Mouse (Mus musculus): ENCODE results near the gene Cnn2. TPM values are rescaled to one million over a fixed set of nuclear protein-coding genes. Genes with fewer than 3 reads are reported as not detected.
"Not testable (repeated sequence)": the region's sequence is repeated elsewhere in the genome, so short reads cannot be mapped to it uniquely, and the experiment has no call there.

The Cnn2 gene
- polyA plus RNA-seq, 1 experiment, result 109 TPM

DNA sequence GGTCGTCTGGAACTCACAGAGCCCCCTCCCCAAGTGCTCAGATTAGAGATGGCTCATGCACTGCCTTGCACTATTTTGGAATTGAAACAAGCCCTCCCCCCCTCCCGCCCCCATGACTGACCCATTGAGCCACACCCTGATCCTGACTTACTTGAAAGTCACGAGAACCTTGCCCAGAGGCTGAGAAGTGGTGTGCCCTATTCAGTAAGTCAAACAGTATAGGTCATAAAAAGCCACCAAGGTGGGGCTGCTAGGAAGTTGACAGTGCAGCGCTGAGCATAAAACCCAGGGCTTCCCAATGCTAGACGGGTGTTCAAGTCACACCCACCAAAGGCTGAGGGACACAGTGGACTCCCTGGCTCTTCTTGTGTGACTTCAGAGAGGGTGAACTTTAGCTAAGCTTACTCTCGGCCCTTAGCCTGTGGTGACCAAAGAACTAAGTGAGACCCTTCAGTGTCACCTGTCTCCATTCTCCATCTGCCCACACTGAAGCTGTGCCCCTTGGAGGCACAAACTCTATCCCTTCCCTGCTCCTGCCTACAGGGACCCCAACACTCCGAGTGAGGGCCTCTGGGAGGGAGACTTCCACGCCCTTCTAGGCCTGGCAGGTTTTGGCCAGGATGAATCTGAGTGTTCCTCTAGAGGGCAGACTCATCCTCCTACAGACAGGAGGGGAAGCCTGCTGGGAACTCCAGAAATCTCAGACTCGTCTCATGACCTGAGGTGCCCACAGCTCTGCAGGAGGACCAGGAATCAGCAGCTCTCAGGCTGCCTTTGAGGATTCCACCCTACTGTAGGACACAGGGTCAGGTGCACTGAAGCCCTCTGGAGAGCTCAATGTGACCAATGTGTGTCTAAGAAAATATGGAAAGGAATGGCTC is 45.4 kb downstream of the Cnn2 start:
- Histone ChIP-seq H3K79me2 (ENCODE audit: control insufficient read depth, insufficient read depth) (peaks cover 11% of the 10 kb centered on the region), H3K4me2 (ENCODE audit: low read depth) (peak overlapping the region; percentile 75), H3K27me3 (ENCODE audit: control insufficient read depth, insufficient read depth, insufficient read length) (no peaks in the 10 kb centered on the region), H3K36me3 (ENCODE audit: control insufficient read depth, insufficient read depth) (no peaks in the 10 kb centered on the region), H3K4me3 (no peak overlapping the region), H3ac (ENCODE audit: control insufficient read depth, insufficient read length) (no peak overlapping the region)
- TF ChIP-seq MYOG (IDR thresholded peaks at IDR 0.05; ENCODE audit: control insufficient read depth in 1 of 3, insufficient read depth in 1 of 3, insufficient read length in 2 of 3, low read depth in 2 of 3) (no peak), CEBPB (IDR thresholded peaks at IDR 0.05; ENCODE audit: insufficient read depth, poor library complexity, severe bottlenecking) (no peak), POLR2AphosphoS2 (IDR thresholded peaks at IDR 0.05; ENCODE audit: insufficient read length, low read depth) (peak; percentile 67)

DNA sequence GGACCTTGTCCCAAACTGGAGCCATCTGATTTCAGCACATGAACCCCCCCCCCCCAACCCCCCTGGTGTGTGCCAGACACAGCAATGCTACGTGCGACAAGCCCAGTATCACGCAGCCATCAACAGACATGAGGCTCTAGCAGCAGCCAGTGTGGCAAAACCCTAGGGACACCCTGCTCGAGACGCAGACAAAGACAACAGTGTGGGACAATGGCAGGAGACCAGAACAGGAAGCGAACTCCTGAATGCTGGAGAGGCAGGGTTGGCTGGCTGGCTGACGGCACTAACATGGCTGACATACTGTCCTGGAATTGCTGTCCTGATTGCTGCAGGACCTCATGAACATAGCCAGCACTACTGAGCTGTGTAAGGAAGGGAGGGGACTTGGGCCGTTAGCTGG is 46.8 kb downstream of the Cnn2 start:
- Histone ChIP-seq H3ac (ENCODE audit: control insufficient read depth, insufficient read length) (no peak overlapping the region), H3K4me3 (no peak overlapping the region), H3K4me2 (ENCODE audit: low read depth) (no peak overlapping the region), H3K27me3 (ENCODE audit: control insufficient read depth, insufficient read depth, insufficient read length) (no peaks in the 10 kb centered on the region), H3K36me3 (ENCODE audit: control insufficient read depth, insufficient read depth) (no peaks in the 10 kb centered on the region), H3K79me2 (ENCODE audit: control insufficient read depth, insufficient read depth) (peaks cover 18% of the 10 kb centered on the region)
- TF ChIP-seq SRF (IDR thresholded peaks at IDR 0.05; ENCODE audit: control insufficient read depth, insufficient read length, low read depth), result no peak
- peak; percentile 27 for TF ChIP-seq POLR2A (IDR thresholded peaks at IDR 0.05; ENCODE audit: insufficient read length, low read depth)

DNA sequence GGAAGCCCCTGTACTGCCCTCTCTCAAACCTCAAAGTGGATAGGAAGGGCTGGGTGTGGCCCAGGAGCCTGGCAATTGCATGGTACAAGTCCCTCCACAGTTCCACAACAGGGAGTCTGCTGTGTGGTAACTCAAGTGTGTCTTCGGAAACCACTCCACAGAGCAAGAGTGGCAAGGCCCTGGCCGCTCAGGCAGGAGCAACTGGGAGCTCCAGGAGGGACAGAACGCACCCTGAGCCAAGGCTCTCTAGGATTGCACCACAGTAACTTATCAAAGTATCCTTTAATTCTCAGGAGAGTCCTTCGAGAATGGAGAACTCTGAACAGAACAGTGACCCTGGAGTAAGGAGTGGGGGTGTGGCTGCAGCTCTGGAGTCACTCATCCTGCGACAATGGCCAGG is 47.3 kb downstream of the Cnn2 start:
- no peak overlapping the region for H3K4me3 ChIP-seq
- H3K4me2 ChIP-seq (ENCODE audit: low read depth), result no peak overlapping the region
- peaks cover 18% of the 10 kb centered on the region for H3K79me2 ChIP-seq (ENCODE audit: control insufficient read depth, insufficient read depth)
- no peak overlapping the region for H3ac ChIP-seq (ENCODE audit: control insufficient read depth, insufficient read length)
- TF ChIP-seq REST (IDR thresholded peaks at IDR 0.05; ENCODE audit: insufficient read depth, insufficient read length) (no peak), TCF12 (IDR thresholded peaks at IDR 0.05; ENCODE audit: insufficient read depth, poor library complexity, severe bottlenecking) (no peak), POLR2A (IDR thresholded peaks at IDR 0.05; ENCODE audit: insufficient read length, low read depth) (no peak)
- no peaks in the 10 kb centered on the region for H3K36me3 ChIP-seq (ENCODE audit: control insufficient read depth, insufficient read depth)
- H3K27me3 ChIP-seq (ENCODE audit: control insufficient read depth, insufficient read depth, insufficient read length), result no peaks in the 10 kb centered on the region

DNA sequence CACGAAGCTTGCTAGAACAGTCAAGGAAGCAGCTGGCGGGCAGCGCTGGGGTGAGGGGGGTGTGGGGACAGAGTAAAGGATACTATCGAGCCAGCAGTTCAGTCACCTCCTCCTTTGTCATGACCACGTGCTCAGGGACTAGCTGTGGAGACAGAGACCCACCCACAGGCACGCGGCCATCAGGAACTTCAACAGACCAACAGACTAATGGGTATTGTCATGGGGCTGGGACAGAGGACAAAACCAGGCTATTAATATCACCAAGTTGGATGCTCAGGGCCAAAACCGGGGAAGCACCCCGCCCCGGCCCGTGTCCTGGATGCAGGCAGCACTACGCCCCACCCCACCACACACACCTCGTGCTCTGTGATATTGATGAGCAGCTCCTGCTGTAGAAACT is 48.4 kb downstream of the Cnn2 start:
- Histone ChIP-seq H3K27me3 (ENCODE audit: control insufficient read depth, insufficient read depth, insufficient read length) (no peaks in the 10 kb centered on the region), H3K4me3 (no peak overlapping the region), H3K79me2 (ENCODE audit: control insufficient read depth, insufficient read depth) (peaks cover 18% of the 10 kb centered on the region), H3K4me2 (ENCODE audit: low read depth) (no peak overlapping the region), H3ac (ENCODE audit: control insufficient read depth, insufficient read length) (no peak overlapping the region), H3K36me3 (ENCODE audit: control insufficient read depth, insufficient read depth) (no peaks in the 10 kb centered on the region)
- TF ChIP-seq SRF (IDR thresholded peaks at IDR 0.05; ENCODE audit: control insufficient read depth, insufficient read length, low read depth) (no peak), MYOD1 (IDR thresholded peaks at IDR 0.05; ENCODE audit: control insufficient read depth in 1 of 3, insufficient read length in 2 of 3, low read depth in 2 of 3) (no peak), MYOG (IDR thresholded peaks at IDR 0.05; ENCODE audit: control insufficient read depth in 1 of 3, insufficient read depth in 1 of 3, insufficient read length in 2 of 3, low read depth in 2 of 3) (no peak), MAX (IDR thresholded peaks at IDR 0.05; ENCODE audit: low read depth) (no peak), TCF12 (IDR thresholded peaks at IDR 0.05; ENCODE audit: insufficient read depth, poor library complexity, severe bottlenecking) (no peak), E2F4 (IDR thresholded peaks at IDR 0.05; ENCODE audit: insufficient read depth) (no peak), CEBPB (IDR thresholded peaks at IDR 0.05; ENCODE audit: insufficient read depth, poor library complexity, severe bottlenecking) (no peak), TCF3 (IDR thresholded peaks at IDR 0.05; ENCODE audit: insufficient read length, low read depth) (no peak), REST (IDR thresholded peaks at IDR 0.05; ENCODE audit: insufficient read depth, insufficient read length) (no peak), POLR2A (IDR thresholded peaks at IDR 0.05; ENCODE audit: insufficient read length, low read depth) (no peak), POLR2AphosphoS2 (IDR thresholded peaks at IDR 0.05; ENCODE audit: insufficient read length, low read depth) (no peak), USF1 (IDR thresholded peaks at IDR 0.05; ENCODE audit: low read depth) (no peak)

DNA sequence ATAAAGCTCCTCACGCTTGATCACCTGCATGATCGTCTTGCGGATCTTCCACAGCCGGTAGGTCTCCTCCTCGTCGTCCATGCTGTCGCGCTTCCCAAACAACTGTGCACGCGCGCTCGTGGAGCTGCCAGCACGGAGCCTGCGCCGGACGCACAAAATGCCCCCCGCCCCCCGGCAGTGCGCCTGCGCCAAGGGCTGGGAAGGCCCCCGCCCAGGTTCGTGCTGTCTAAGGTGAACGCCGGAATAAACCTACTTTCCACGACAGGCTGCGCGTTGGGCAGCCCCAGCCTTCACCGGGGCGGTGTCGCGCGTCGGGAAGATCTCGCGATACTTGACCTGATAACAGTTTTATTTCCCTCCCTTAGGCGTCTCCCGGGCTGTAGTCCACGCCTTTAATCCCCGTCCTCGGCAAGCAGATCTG is 51.2 kb downstream of the Cnn2 start, which contains the start of gene Polr2e:
TSS of gene Polr2e (minus strand) at position 237 of the 421 bp plus-strand sequence.
- peak within 1 kb of the TSS; percentile 51 for H3ac ChIP-seq (ENCODE audit: control insufficient read depth, insufficient read length)
- peaks cover 18% of the 10 kb centered on the region for H3K79me2 ChIP-seq (ENCODE audit: control insufficient read depth, insufficient read depth)
- TF ChIP-seq REST (IDR thresholded peaks at IDR 0.05; ENCODE audit: insufficient read depth, insufficient read length), result peak; percentile 17
- TF ChIP-seq TCF3 (IDR thresholded peaks at IDR 0.05; ENCODE audit: insufficient read length, low read depth), result no peak
- TF ChIP-seq SRF (IDR thresholded peaks at IDR 0.05; ENCODE audit: control insufficient read depth, insufficient read length, low read depth), result peak; percentile 64
- peak; percentile 94 for TF ChIP-seq POLR2A (IDR thresholded peaks at IDR 0.05; ENCODE audit: insufficient read length, low read depth)
- peak; percentile 94 for TF ChIP-seq POLR2AphosphoS2 (IDR thresholded peaks at IDR 0.05; ENCODE audit: insufficient read length, low read depth)
- peak in 1 of 3 experiments; percentile 51 for TF ChIP-seq MYOG (IDR thresholded peaks at IDR 0.05; ENCODE audit: control insufficient read depth in 1 of 3, insufficient read depth in 1 of 3, insufficient read length in 2 of 3, low read depth in 2 of 3)
- TF ChIP-seq MYOD1 (IDR thresholded peaks at IDR 0.05; ENCODE audit: control insufficient read depth in 1 of 3, insufficient read length in 2 of 3, low read depth in 2 of 3), result no peak
- peak; percentile 96 for TF ChIP-seq MAX (IDR thresholded peaks at IDR 0.05; ENCODE audit: low read depth)
- no peaks in the 10 kb centered on the region for H3K27me3 ChIP-seq (ENCODE audit: control insufficient read depth, insufficient read depth, insufficient read length)
- H3K4me3 ChIP-seq, result peak within 1 kb of the TSS; percentile 65
- H3K36me3 ChIP-seq (ENCODE audit: control insufficient read depth, insufficient read depth), result no peaks in the 10 kb centered on the region
- peak within 1 kb of the TSS; percentile 97 for H3K4me2 ChIP-seq (ENCODE audit: low read depth)

DNA sequence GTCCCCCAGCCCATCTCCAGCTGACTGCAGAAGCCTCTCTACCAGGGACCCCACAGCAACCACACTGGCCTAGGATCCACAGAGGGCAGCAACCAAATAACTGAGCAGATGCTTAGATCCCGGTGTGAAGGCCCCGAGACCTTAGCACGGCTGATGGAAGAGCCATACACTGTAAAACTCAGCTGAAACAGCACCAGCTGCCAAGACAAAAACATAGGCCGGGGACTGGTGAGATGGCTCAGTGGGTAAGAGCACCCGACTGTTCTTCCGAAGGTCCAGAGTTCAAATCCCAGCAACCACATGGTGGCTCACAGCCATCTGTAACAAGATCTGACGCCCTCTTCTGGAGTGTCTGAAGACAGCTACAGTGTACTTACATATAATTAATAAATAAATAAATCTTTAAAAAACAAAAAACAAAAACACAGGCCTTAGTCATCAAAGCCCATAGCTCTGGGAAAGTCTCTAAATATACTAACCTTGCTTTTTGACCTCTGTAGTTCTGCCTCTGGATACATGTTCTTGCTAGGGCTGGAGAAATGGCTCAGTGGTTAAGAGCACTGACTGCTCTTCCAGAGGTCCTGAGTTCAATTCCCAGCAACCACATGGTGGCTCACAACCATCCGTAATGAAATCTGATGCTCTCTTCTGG is 53.2 kb downstream of the Cnn2 start:
- H3K79me2 ChIP-seq (ENCODE audit: control insufficient read depth, insufficient read depth), result peaks cover 18% of the 10 kb centered on the region
- not testable (repeated sequence) for H3K36me3 ChIP-seq (ENCODE audit: control insufficient read depth, insufficient read depth)

More for the DNA sequence above, 53.2 kb downstream of the Cnn2 start:
- not testable (repeated sequence) for H3ac ChIP-seq (ENCODE audit: control insufficient read depth, insufficient read length); H3K27me3 ChIP-seq (ENCODE audit: control insufficient read depth, insufficient read depth, insufficient read length); H3K4me3 ChIP-seq; H3K4me2 ChIP-seq (ENCODE audit: low read depth)

Measured in myocyte (in vitro differentiated cells).